Comparison of ENCODE assay signal across 23 mouse cellular contexts in genomic region chr15:88723205-88723604, GRCm38 (mm10).
"Had no signal": no experiment of that assay in that cellular context is flagged by ENCODE, and none has a peak within 500 bp of the region (broad histone marks: within the 10 kb centered on the region; RNA-seq: fewer than 3 reads in every experiment).

No protein-coding gene starts in this region.

- H3K4me2 ChIP-seq: heart, embryonic 12.5 days; hindbrain, embryonic 13.5 days; hindbrain, embryonic 15.5 days; kidney, embryonic 15.5 days; limb, embryonic 12.5 days; liver, embryonic 11.5 days had no signal

- H3K4me1 ChIP-seq: heart, embryonic 10.5 days; limb, embryonic 10.5 days; limb, embryonic 12.5 days had no signal

- DNase-seq: gastrocnemius, postnatal 14 days; gastrocnemius, postnatal 36 days; heart, adult 18-20 months; heart, postnatal 10 days; kidney, adult 11 months; kidney, adult 2 months; kidney, adult 9 months; kidney, postnatal 14 days; kidney, postnatal 36 days; layer of hippocampus, adult 9-11 months; liver had no signal

- H3K27ac ChIP-seq: heart, embryonic 10.5 days; hindbrain, embryonic 13.5 days; hindbrain, embryonic 15.5 days; hindbrain, postnatal 0 days; kidney, embryonic 15.5 days; kidney, postnatal 0 days; left cerebral cortex, adult 2 months; limb, embryonic 10.5 days; limb, embryonic 12.5 days had no signal

- ATAC-seq: hindbrain, postnatal 0 days; intestine, embryonic 16.5 days had no signal

- H3K9ac ChIP-seq: heart, embryonic 12.5 days; hindbrain, embryonic 13.5 days; hindbrain, embryonic 15.5 days; kidney, embryonic 15.5 days; limb, embryonic 12.5 days had no signal

- H3K4me3 ChIP-seq: heart, embryonic 10.5 days; heart, embryonic 12.5 days; hindbrain, embryonic 13.5 days; hindbrain, embryonic 15.5 days; kidney, embryonic 15.5 days; left cerebral cortex, adult 2 months; limb, embryonic 10.5 days; limb, embryonic 12.5 days had no signal

- H3K9me3 ChIP-seq: heart, embryonic 10.5 days; heart, embryonic 12.5 days; hindbrain, embryonic 13.5 days; hindbrain, embryonic 15.5 days; kidney, embryonic 15.5 days; limb, embryonic 10.5 days; limb, embryonic 12.5 days had no signal

- H3K27me3 ChIP-seq: heart, embryonic 12.5 days; hindbrain, embryonic 13.5 days; hindbrain, embryonic 15.5 days; kidney, embryonic 15.5 days; limb, embryonic 12.5 days had no signal
